Mouse (Mus musculus): Measurements from ENCODE around the gene Olfr1251.
"Not testable (repeated sequence)": the region's sequence is repeated elsewhere in the genome, so short reads cannot be mapped to it uniquely, and the experiment has no call there.

The Olfr1251 gene

DNA sequence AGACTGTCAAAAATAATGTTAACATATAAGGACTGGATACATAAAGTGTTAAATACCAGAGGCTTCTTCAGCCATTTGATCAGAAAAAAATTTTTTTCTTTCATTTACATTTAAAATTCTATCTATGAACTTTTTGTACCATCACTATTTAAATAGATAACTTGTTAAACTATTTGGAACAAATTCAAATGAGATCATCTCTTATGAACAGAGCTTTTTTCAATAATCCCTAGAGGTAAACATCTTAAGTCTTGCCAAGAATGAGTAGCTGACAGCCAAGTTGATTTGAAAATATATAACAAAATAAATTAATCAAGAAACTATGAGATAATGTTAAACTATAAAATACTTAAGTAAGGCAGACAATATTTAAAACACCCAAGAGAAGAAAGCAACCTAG, at the start of gene Olfr1251:
TSS of gene Olfr1251 (minus strand) at position 101 of the 400 bp plus-strand sequence.
- no peak for DNase-seq (ENCODE audit: extremely low read depth, low read depth)

- no peak for DNase-seq (ENCODE audit: extremely low read depth, low read depth)
Observed at GRCm38 (mm10) chr2:89691980-89692379, 20.2 kb upstream of the Olfr1251 start.

DNA sequence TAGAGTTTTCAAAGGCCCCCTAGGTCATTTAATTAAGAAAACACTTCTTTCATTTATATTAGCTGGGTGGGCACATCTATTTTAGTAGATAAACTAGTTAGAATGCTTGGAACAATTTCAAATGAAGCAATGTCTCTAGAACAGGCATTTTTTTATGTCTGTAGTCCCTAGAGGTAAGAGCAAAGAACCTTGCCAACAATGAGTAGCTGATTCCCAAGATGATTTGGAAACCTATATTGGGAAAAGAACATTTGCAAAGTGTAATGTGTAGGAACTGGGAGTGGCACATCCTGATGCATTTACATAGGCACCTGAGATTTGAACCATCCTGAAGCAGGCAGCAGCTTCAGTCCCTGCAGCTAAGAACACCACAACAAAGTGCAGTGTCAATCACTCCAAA, 10.4 kb downstream of the Olfr1251 start, which contains the start of gene Olfr1250:
TSS of gene Olfr1250 (minus strand) at position 101 of the 400 bp plus-strand sequence.
- DNase-seq (ENCODE audit: extremely low read depth, low read depth): no peak

DNA sequence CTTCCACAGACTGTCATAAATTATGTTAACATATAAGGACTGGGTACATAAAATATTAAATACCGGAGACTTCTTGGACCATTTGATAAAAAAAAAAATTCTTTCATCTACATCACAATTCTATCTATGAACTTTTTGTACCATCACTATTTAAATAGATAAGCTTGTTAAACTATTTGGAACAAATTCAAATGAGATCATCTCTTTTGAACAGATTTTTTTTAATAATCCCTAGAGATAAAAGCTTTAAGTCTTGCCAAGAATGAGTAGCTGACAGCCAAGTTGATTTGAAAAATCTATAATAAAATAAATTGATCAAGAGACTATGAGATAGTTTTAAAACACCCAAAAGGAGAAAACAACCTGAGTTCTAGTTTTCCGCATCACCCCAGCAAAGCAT, 36.9 kb downstream of the Olfr1251 start, which contains the start of gene Olfr1249:
TSS of gene Olfr1249 (minus strand) at position 101 of the 400 bp plus-strand sequence.
- no peak for DNase-seq (ENCODE audit: extremely low read depth, low read depth)

GRCm38 (mm10) chr2:89618145-89618544, 53.6 kb downstream of the Olfr1251 start, which contains the start of gene Olfr1248:
Olfr1248 (minus strand) TSS chr2:89618245.
- DNase-seq (ENCODE audit: extremely low read depth, low read depth): not testable (repeated sequence)
